Comparison of ENCODE assay signal across 7 mouse cellular contexts in the genomic region with DNA sequence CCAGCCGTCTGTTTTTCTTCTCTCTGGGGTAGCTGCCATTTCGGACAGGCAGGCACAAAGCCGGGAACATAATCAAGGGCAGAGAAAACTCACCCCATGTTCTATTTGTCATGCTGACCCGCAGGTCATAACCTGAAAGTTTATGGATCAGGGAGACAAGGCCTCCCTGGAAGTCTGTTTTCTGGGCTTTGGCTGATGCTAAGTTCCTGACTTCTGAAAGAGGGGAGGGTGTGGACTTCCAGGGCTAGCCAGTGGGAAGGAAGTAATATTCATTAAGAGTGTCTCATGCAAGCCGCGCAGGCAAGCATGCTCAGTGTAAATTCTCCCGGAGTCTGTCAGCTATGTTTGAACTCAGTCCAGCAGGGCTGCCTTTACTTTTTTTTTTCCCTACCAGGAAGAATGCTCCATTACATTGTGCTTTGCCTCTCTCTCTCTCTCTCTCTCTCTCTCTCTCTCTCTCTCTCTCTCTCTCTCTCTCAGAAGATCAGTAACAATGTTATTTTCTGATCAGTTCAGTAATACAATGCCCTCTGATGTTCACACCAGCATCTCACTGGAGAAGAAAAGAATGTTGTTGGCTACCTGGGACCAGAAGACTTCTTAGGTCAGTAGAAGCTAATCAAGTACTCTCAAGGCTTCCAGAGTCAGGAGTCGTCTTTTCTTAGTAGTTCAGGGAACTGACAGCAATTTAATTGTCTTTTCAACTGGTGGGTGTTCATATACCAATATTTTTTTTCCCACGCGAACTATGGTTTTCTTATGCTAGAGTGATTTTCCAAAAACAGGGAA.
DNase-seq lines count a peak whose midpoint lies in the region; ATAC-seq and TF ChIP-seq lines count a peak whose summit lies in the region.

No protein-coding gene starts in this region.

- no peaks in the 10 kb centered on the region for H3K9me3 ChIP-seq in heart, embryonic 15.5 days (replicated peaks)
- no peaks in the 10 kb centered on the region for H3K9me3 ChIP-seq in midbrain, embryonic 13.5 days

- TF ChIP-seq CTCF in embryonic fibroblast, embryonic 13.5 days (IDR thresholded peaks at IDR 0.05; ENCODE audit: borderline replicate concordance, insufficient read depth, low read length) = no peak

- H3K36me3 ChIP-seq in heart, embryonic 15.5 days = no peaks in the 10 kb centered on the region
- H3K36me3 ChIP-seq in midbrain, embryonic 13.5 days = no peaks in the 10 kb centered on the region

- WGBS in heart, embryonic 15.5 days = 29% methylated on average over 10 of the region's 10 CpGs
- WGBS in midbrain, embryonic 13.5 days = 11% methylated on average over 10 of the region's 10 CpGs

- peak; percentile 58; the same call in 1 of the 2 replicates for TF ChIP-seq POLR2A in embryonic fibroblast, embryonic 13.5 days (IDR thresholded peaks at IDR 0.05; ENCODE audit: low read depth, low read length)

- peak overlapping the region; percentile 47 for H3K4me3 ChIP-seq in embryonic fibroblast, embryonic 13.5 days (ENCODE audit: insufficient read depth, low read length)
- no peak overlapping the region; the same call in 1 of the 2 replicates for H3K4me3 ChIP-seq in heart, embryonic 15.5 days
- H3K4me3 ChIP-seq in midbrain, embryonic 13.5 days (replicated peaks) = peak overlapping the region; percentile 16; the same call in 1 of the 2 replicates

- ATAC-seq in heart, embryonic 15.5 days (replicated peaks; ENCODE audit: insufficient number of reproducible peaks, insufficient read depth, low FRiP score, low read depth) = peak; percentile 79
- peak; percentile 74; the same call in 1 of the 2 replicates for ATAC-seq in midbrain, embryonic 13.5 days

- peak overlapping the region; percentile 35 for H3K4me2 ChIP-seq in heart, embryonic 15.5 days
- H3K4me2 ChIP-seq in midbrain, embryonic 13.5 days (replicated peaks) = peak overlapping the region; percentile 27

- peak; percentile 22 to 55 for DNase-seq in adrenal gland, postnatal 36 days
- DNase-seq in kidney, postnatal 14 days = peak; percentile 72
- no peak for DNase-seq in spleen, postnatal 10 days (ENCODE audit: low spot score in 2 of 2)
- DNase-seq in cerebellum, adult 11-12 months = no peak

- no peak overlapping the region for H3K9ac ChIP-seq in heart, embryonic 15.5 days
- no peak overlapping the region for H3K9ac ChIP-seq in midbrain, embryonic 13.5 days (replicated peaks)

- H3K27me3 ChIP-seq in heart, embryonic 15.5 days = no peaks in the 10 kb centered on the region
- no peaks in the 10 kb centered on the region for H3K27me3 ChIP-seq in midbrain, embryonic 13.5 days

- H3K4me1 ChIP-seq in embryonic fibroblast, embryonic 13.5 days (ENCODE audit: control insufficient read depth, insufficient read depth, low read length) = 0 out of 2 replicates have a peak, but pooled peaks cover 7% of the 10 kb centered on the region
- H3K4me1 ChIP-seq in heart, embryonic 15.5 days (replicated peaks) = peaks cover 21% of the 10 kb centered on the region
- H3K4me1 ChIP-seq in midbrain, embryonic 13.5 days (replicated peaks) = peaks cover 42% of the 10 kb centered on the region

- peak overlapping the region; percentile 99 for H3K27ac ChIP-seq in embryonic fibroblast, embryonic 13.5 days (ENCODE audit: insufficient read depth, low read length)
- peak overlapping the region; percentile 69 for H3K27ac ChIP-seq in heart, embryonic 15.5 days
- peak overlapping the region; percentile 78 for H3K27ac ChIP-seq in midbrain, embryonic 13.5 days

Comparison
In these comparisons a context has a peak if more than half of its experiments do, and no peak if none do; other contexts are left out.
1. DNase-seq: peak in adrenal gland, postnatal 36 days (2 of 2) and kidney, postnatal 14 days (single experiment); none in spleen, postnatal 10 days (0 of 2) and cerebellum, adult 11-12 months (single experiment).
2. Peak in every context shown above with its lines, with median percentiles within 50 percentile points of each other: H3K27ac ChIP-seq.